Mouse (Mus musculus) embryonic facial prominence, embryonic 13.5 days (tissue): ENCODE data around the gene Cdca4. TPM values are rescaled to one million over a fixed set of nuclear protein-coding genes. Genes with fewer than 3 reads are reported as not detected.
A peak's percentile ranks its signal among the peaks of the same experiment; 100 is the strongest.

ENCODE experiments used
- ATAC-seq: fragments of 200-750 bp; cut with Nextera tagmentation; 2 replicates; pipeline ENCODE4 v1.8.0; 2017; ENCODE audit warnings: low read depth; ENCODE audit not compliant: insufficient number of reproducible peaks, insufficient read depth, low FRiP score, low TSS enrichment
- H3K27ac ChIP-seq: fragments of 300-500 bp; sonication (generic); 2 replicates; pipeline ENCODE4 v1.5.1; 2015; ENCODE audit warnings: moderate library complexity, mild to moderate bottlenecking, inconsistent platforms
- H3K27me3 ChIP-seq: fragments of 300-500 bp; sonication (generic); 2 replicates; pipeline ENCODE4 v1.6.1; 2015; ENCODE audit warnings: mild to moderate bottlenecking, inconsistent platforms
- H3K36me3 ChIP-seq: fragments of 300-500 bp; sonication (generic); 2 replicates; pipeline ENCODE4 v1.6.1; 2015; ENCODE audit warnings: mild to moderate bottlenecking, inconsistent platforms
- H3K4me1 ChIP-seq: fragments of 300-500 bp; sonication (generic); 2 replicates; pipeline ENCODE4 v1.6.1; 2015; ENCODE audit warnings: inconsistent platforms
- H3K4me2 ChIP-seq: fragments of 300-500 bp; sonication (generic); 2 replicates; pipeline ENCODE4 v1.6.1; 2015; ENCODE audit warnings: moderate library complexity, mild to moderate bottlenecking, inconsistent platforms
- H3K4me3 ChIP-seq: fragments of 300-500 bp; sonication (generic); 2 replicates; pipeline ENCODE4 v1.5.1; 2015; ENCODE audit warnings: mild to moderate bottlenecking, inconsistent platforms
- H3K9ac ChIP-seq: fragments of 300-500 bp; sonication (generic); 2 replicates; pipeline ENCODE4 v1.6.1; 2015; ENCODE audit warnings: mild to moderate bottlenecking, inconsistent platforms
- H3K9me3 ChIP-seq: fragments of 300-500 bp; sonication (generic); 2 replicates; pipeline ENCODE4 v1.6.1; 2016; ENCODE audit warnings: inconsistent platforms
- WGBS: fragments of 180-500 bp; shearing (Covaris S2); methylation state at CpG from one replicate; pipeline ENCODE4 v1.1.7; 2015; ENCODE audit warnings: mixed read lengths; 5-methylcytosine and 5-hydroxymethylcytosine counted together
- polyA plus RNA-seq: library from polyadenylated mRNA; unstranded; fragments of >200 nt; fragmentation: Nextera tagmentation; extraction: Ambion mirVana; gene quantifications from 2 replicates; pipeline ENCODE4 v1.2.1, GENCODE M21; 2015

Gene Cdca4
- polyA plus RNA-seq, 1 experiment from 2014 or later, result 147 TPM

DNA sequence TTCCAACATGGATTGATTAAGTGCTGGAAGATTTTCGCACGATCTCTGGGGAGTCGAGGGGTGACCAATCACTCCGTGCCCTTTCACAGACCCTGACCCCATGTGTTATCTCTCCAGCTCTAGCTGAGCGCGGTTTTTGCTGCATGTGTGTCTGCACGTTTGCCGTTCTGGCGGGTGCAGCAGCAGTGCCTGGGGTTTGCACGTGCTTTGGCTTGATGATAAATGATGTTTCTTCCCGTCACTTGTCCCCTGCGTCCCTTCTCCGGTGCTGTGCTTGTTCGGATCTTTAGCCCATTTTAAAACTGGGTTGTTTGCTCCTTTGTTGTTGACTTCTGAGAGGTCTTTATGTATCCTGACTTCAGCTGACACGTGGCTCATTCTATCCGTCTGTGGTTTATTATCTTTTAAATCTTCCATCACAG lies 40.6 kb upstream of the Cdca4 start:
- no peak for ATAC-seq
- Histone ChIP-seq H3K9me3 (no peaks in the 10 kb centered on the region), H3K27ac (no peak overlapping the region), H3K4me1 (peaks cover 32% of the 10 kb centered on the region), H3K27me3 (peaks cover 46% of the 10 kb centered on the region), H3K9ac (peak overlapping the region; percentile 40; the same call in 1 of the 2 replicates), H3K36me3 (no peaks in the 10 kb centered on the region), H3K4me3 (no peak overlapping the region), H3K4me2 (peak overlapping the region; percentile 28)
- WGBS, result 20% methylated on average over 16 of the region's 16 CpGs

DNA sequence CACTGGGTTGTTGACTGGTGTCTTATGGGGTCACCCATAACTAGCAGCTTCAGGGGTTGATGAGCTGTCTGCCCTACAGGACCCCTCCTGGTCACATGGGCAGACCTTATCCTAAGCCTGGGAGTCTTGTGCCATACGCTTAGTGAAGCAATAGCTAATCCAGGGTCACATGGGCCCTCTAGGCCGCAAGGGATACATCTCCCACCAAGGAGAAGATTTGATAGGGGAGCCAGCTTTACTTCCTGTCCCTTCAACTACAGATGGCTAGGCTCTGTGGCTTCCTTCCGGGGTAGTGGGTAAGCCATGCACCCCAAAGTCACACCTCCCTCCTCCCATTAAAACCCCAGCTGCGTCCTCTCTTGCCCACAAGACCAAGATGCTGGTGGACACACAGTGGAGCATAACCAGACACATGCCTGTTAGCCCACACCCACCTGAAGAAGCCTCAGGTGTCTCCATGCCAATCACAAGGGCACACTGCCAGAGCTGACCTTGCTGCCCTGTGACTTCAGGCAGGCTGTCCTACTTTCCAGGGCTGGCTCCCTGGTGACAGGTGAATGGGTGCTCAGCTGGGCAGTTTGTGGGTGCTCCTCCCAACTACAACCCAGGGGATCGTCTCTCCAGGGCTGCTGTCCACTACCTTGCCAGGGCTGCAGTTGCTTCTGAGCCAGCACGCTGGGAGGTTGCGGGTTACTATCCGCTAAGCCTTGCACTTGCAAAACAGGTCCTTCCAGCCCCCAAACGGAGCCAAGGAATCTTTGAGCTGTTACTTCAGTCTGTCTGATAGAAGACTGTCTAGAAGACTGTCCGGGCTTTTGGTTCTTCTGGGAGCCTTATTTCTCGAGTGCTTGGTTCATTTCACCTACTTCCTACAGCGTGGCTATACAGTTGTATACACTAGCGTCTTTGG lies 39.2 kb upstream of the Cdca4 start, which contains the start of gene Gpr132:
TSS of gene Gpr132 (minus strand) at position 51 of the 910 bp plus-strand sequence.
- H3K27ac ChIP-seq, result no peak within 1 kb of the TSS
- H3K36me3 ChIP-seq, result no peaks in the 10 kb centered on the region
- H3K9me3 ChIP-seq, result no peaks in the 10 kb centered on the region
- no peak for ATAC-seq
- no peak within 1 kb of the TSS for H3K9ac ChIP-seq
- peaks cover 21% of the 10 kb centered on the region for H3K4me1 ChIP-seq
- no peak within 1 kb of the TSS for H3K4me3 ChIP-seq
- no peak within 1 kb of the TSS; the same call in 1 of the 2 replicates for H3K4me2 ChIP-seq
- 60% methylated on average over 13 of the region's 13 CpGs for WGBS
- H3K27me3 ChIP-seq, result peaks cover 32% of the 10 kb centered on the region

DNA sequence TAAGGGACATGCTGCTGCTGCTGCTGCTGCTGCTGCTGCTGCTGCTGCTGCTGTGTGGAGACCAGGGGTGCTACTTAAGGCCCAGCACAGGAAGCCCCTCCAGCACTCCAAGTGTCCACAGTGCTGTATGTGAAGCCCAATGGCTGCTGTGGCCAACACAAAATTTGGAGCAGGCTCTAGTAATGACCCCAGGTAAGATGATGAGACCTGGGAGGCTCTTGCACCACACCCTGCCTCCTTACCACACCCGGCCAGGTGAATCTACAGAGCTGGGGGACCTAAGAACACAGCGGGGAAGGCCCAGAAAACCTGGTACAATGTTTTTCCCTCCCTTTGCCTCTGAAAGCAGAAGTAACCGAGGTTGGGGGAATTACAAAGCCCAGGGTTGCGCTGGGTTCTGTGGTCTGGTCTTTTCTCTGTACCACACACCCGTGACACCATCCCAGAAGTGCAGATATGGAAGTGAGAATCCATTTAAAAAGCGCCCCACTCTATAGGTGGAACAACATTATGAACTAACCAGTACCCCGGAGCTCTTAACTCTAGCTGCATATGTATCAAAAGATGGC lies 38.0 kb upstream of the Cdca4 start:
- 84% methylated on average over 7 of the region's 7 CpGs for WGBS
- ATAC-seq, result no peak
- Histone ChIP-seq H3K4me1 (peaks cover 20% of the 10 kb centered on the region), H3K9me3 (no peaks in the 10 kb centered on the region), H3K9ac (no peak overlapping the region), H3K27ac (no peak overlapping the region), H3K4me2 (no peak overlapping the region), H3K4me3 (no peak overlapping the region), H3K36me3 (no peaks in the 10 kb centered on the region), H3K27me3 (peaks cover 20% of the 10 kb centered on the region)

DNA sequence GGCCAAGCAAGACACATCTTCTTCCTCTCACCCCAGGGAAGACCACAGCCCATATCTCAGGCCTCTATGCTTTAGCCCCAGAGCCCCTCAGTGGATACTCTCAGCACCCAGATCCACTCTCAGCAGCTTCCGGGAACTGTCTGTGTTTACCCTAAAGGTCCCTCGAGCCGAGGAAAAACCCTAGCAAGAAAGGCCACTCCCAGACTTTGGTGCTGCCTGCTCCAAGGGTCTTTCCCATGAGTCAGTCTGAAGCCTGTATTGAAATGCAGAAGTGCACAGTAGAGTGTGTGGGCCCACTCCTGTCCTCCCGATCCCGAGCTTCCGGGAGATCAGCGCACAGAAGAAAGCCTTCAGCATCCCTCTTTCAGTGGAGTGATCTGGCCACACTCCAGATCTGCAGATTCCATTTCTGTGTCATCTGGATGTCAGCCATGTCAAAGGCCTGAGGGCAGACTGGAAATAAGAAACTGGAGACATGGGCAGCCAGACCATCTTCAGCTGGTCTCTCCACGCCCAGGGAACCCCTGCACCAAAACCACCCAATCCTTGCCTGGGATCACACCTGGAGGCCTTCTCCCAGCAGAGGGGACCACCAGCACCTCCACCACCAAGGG lies 37.4 kb upstream of the Cdca4 start:
- peaks cover 20% of the 10 kb centered on the region for H3K4me1 ChIP-seq
- H3K9me3 ChIP-seq, result no peaks in the 10 kb centered on the region
- no peak overlapping the region for H3K4me3 ChIP-seq
- no peak overlapping the region for H3K4me2 ChIP-seq
- no peak overlapping the region; the same call in 1 of the 2 replicates for H3K9ac ChIP-seq
- no peak for ATAC-seq
- no peaks in the 10 kb centered on the region for H3K36me3 ChIP-seq
- H3K27me3 ChIP-seq, result peaks cover 14% of the 10 kb centered on the region
- 65% methylated on average over 8 of the region's 8 CpGs for WGBS
- no peak overlapping the region for H3K27ac ChIP-seq

DNA sequence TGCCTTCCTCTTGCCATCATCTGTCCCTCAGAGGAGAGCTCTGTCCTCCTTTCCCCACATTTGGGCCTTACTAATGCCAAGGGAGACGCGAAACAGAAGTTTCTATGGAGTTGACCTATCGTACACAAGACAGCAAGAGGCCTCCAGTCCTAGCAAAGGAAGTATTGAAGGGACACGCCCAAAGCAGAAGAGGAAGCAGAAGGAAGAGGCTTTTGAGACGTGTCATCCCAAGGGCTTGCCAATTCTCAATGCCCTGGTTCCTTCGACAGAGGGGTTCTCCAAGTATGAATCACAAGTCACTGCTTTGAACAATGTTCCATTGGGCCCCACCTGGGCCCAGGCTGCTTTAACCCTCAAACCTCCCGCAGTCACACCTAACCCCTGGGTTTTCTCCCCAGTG lies 35.6 kb upstream of the Cdca4 start:
- H3K27ac ChIP-seq, result no peak overlapping the region
- no peaks in the 10 kb centered on the region for H3K27me3 ChIP-seq
- no peak for ATAC-seq
- no peaks in the 10 kb centered on the region for H3K9me3 ChIP-seq
- 87% methylated on average over 7 of the region's 7 CpGs for WGBS
- H3K4me3 ChIP-seq, result no peak overlapping the region
- no peak overlapping the region for H3K4me2 ChIP-seq
- H3K9ac ChIP-seq, result no peak overlapping the region
- H3K36me3 ChIP-seq, result no peaks in the 10 kb centered on the region
- peaks cover 10% of the 10 kb centered on the region for H3K4me1 ChIP-seq

DNA sequence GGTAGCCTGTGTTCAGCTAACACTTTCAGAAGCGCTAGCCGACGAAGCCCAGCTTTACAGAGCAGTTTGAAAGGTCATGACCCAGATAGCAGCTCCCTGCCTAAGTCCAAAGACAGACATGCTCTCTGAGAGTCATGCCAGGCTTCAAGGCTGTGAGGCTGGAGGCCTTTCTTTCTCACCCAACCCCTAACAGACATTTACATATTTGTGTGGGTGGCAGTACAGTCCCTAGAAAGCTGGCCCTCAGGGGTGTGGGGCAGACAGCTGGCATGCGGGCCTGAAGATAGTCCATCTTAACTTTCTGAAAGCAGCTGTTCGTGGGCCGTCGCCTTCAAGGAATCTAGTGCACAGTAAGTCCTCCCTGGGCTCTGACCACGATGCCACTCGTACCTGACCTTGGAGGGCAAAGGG lies 32.7 kb upstream of the Cdca4 start:
- no peaks in the 10 kb centered on the region for H3K36me3 ChIP-seq
- H3K4me2 ChIP-seq, result no peak overlapping the region
- no peak overlapping the region for H3K9ac ChIP-seq
- H3K27me3 ChIP-seq, result no peaks in the 10 kb centered on the region
- no peak for ATAC-seq
- 0 out of 2 replicates have a peak, but pooled peaks cover 5% of the 10 kb centered on the region for H3K4me1 ChIP-seq
- H3K27ac ChIP-seq, result no peak overlapping the region
- WGBS, result 64% methylated on average over 9 of the region's 9 CpGs
- H3K9me3 ChIP-seq, result no peaks in the 10 kb centered on the region
- H3K4me3 ChIP-seq, result no peak overlapping the region

DNA sequence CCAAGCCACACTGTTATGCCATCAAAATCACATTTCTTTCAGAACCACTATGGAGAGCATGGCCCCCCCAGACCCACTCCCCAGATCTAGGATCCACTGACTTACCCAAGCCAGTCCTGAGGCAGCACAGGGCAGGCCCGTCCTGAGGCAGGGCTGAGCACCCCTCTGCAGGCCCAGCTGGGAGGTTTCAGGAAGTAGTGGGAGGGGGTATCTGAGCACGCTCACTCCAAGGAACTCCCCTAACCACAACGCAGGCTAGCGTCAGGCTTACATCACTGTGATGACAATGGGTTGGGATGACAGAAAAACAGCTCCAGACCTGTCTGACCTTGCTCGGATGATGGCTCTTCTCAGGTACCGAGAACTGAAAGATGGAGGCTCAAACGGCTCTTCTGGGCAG lies 31.5 kb upstream of the Cdca4 start:
- Histone ChIP-seq H3K4me3 (no peak overlapping the region), H3K36me3 (no peaks in the 10 kb centered on the region), H3K9ac (no peak overlapping the region), H3K27me3 (no peaks in the 10 kb centered on the region), H3K9me3 (no peaks in the 10 kb centered on the region), H3K27ac (no peak overlapping the region), H3K4me2 (no peak overlapping the region), H3K4me1 (no peaks in the 10 kb centered on the region)
- ATAC-seq, result no peak
- WGBS, result 53% methylated on average over 7 of the region's 7 CpGs

DNA sequence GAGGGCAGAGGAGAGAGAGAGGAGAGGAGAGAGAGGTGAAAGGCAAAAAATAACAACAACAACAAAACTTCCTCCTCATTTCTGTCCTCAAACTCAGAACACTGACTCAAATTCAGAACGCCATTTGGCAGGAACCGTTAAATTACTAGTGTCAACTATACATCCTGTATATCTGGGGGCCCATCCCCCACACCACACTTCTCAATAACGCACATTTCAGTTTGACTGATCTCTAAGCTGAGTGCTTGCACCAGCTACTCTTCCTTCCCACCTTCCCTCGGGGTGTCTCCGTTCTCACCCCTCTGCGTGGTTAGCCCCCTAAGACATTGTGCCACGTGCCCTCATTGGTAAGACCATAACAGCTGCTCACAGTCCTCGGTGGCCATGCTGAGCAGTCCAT lies 30.7 kb upstream of the Cdca4 start:
- H3K27me3 ChIP-seq, result no peaks in the 10 kb centered on the region
- WGBS, result 63% methylated on average over 8 of the region's 8 CpGs

DNA sequence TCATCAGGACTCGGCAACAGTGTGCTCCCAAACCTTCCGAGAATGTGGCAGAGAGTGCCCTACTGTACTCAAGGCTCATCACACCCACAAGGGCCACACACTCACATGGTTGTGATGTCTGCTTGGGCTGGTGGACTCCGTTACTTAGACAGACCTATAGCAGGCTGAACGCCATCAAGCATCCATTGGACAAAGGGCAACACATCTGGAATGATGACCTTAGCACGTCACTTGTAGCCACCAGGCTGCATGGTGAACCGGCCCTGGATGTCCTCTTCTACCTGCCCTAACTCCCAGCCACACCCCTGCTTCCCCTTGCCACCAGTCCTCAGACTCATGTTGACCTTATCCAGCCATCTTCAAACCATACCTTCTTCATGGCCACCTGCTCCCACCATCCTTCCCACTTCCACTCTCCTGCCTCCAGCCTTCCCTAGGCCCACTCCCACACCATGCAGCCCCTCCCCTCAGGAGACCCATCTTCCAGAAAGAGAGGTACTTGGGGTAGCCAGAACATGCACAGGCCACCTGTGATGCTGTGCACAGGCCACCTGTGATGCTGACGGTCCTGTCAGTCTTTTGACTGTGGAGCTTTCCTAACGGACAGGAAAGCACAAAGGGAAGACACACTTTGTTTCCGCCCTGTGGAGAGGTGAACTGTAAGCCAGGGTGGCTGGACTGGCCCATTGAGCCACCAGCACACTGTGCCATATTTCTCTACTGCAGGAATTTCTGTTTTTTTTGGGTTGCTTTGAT lies 29.5 kb upstream of the Cdca4 start:
- Histone ChIP-seq H3K4me2 (no peak overlapping the region), H3K27me3 (no peaks in the 10 kb centered on the region), H3K4me1 (no peaks in the 10 kb centered on the region), H3K36me3 (no peaks in the 10 kb centered on the region), H3K4me3 (no peak overlapping the region), H3K9me3 (no peaks in the 10 kb centered on the region), H3K27ac (no peak overlapping the region), H3K9ac (no peak overlapping the region)
- 85% methylated on average over 9 of the region's 9 CpGs for WGBS
- ATAC-seq, result no peak

More for the DNA sequence above, 30.7 kb upstream of the Cdca4 start:
- Histone ChIP-seq H3K4me2 (no peak overlapping the region), H3K27ac (no peak overlapping the region), H3K9me3 (no peaks in the 10 kb centered on the region), H3K9ac (no peak overlapping the region), H3K4me1 (no peaks in the 10 kb centered on the region), H3K4me3 (no peak overlapping the region), H3K36me3 (no peaks in the 10 kb centered on the region)
- ATAC-seq, result no peak

DNA sequence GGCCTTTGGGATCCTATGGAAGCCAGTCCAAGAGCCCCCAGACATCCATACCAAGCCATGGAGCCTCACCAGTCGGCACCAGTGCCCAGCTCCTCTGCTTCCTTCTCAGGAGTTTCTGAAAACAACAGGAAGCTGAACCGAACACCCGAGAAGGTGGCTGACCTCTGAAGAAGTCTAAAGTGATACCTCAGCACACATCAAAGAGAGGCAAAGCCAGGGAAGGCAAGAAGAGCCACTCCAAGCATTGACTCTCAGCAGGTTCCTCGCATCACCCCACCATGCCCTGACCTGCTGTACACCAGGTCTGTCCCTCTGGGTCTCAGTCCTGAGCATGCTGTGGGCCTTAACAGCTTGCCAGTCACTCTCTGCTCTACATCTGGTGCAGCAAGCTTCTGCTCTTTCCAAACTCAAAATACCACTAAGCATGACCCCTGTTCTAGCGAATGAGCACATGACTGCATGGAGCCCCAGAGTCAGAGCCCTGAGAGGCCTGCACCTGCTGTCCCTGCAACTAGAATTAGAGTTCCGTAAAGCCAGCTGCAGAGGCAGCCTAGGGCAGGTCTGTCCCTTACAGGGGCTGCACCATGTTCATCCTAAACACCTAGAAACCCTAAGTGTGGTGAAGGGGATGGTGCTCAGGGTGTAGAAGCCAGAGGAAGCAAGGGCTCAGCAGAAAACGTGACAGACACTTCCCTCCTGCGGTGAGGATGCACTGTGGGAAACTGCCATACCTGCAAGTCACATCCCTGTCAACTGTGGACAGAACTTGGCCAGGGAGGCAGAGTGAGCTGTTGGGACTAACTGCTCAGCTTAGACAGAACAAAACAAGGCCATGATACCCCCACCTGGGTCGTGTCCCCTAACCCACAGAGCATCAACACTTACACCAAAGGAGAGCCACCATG lies 28.1 kb upstream of the Cdca4 start:
- 60% methylated on average over 9 of the region's 9 CpGs for WGBS

More for the DNA sequence above, 28.1 kb upstream of the Cdca4 start:
- no peaks in the 10 kb centered on the region for H3K36me3 ChIP-seq
- no peaks in the 10 kb centered on the region for H3K9me3 ChIP-seq
- ATAC-seq, result no peak
- no peaks in the 10 kb centered on the region for H3K4me1 ChIP-seq
- H3K4me2 ChIP-seq, result no peak overlapping the region
- H3K4me3 ChIP-seq, result no peak overlapping the region
- no peak overlapping the region for H3K27ac ChIP-seq
- no peak overlapping the region for H3K9ac ChIP-seq
- H3K27me3 ChIP-seq, result no peaks in the 10 kb centered on the region
